8 mouse cellular contexts compared by ENCODE assay signal in genomic region chrX:104199070-104199469, GRCm38 (mm10). TPM values are rescaled to one million over a fixed set of nuclear protein-coding genes. Genes with fewer than 3 reads are reported as not detected.
DNase-seq lines count a peak whose midpoint lies in the region; ATAC-seq and TF ChIP-seq lines count a peak whose summit lies in the region.

No protein-coding gene starts in this region.

- H3K27me3 ChIP-seq in intestine, embryonic 14.5 days (replicated peaks; ENCODE audit: control insufficient read depth, insufficient read depth, low read length) = peaks cover 52% of the 10 kb centered on the region
- H3K27me3 ChIP-seq in intestine, embryonic 16.5 days (replicated peaks; ENCODE audit: control insufficient read depth, insufficient read depth, low read length) = peaks cover 36% of the 10 kb centered on the region
- H3K27me3 ChIP-seq in ES-Bruce4 (ENCODE audit: control insufficient read depth, insufficient read depth, low read length, poor library complexity, severe bottlenecking) = no peaks in the 10 kb centered on the region
- H3K27me3 ChIP-seq in embryonic facial prominence, embryonic 13.5 days = peaks cover 70% of the 10 kb centered on the region
- peaks cover 66% of the 10 kb centered on the region for H3K27me3 ChIP-seq in limb, embryonic 12.5 days

- 49% methylated on average over 5 of the region's 5 CpGs for WGBS in intestine, embryonic 14.5 days
- 51% methylated on average over 5 of the region's 5 CpGs for WGBS in intestine, embryonic 16.5 days
- WGBS in embryonic facial prominence, embryonic 13.5 days = 48% methylated on average over 5 of the region's 5 CpGs
- 50% methylated on average over 5 of the region's 5 CpGs for WGBS in limb, embryonic 12.5 days

- no peak for DNase-seq in intestine, embryonic 14.5 days (ENCODE audit: low spot score)
- DNase-seq in kidney, adult 18-20 months = no peak

- TF ChIP-seq EP300 in ES-Bruce4 (IDR thresholded peaks at IDR 0.05; ENCODE audit: insufficient read depth, low read depth, low read length) = no peak

- no peak overlapping the region for H3K9ac ChIP-seq in intestine, embryonic 14.5 days (ENCODE audit: low read length)
- no peak overlapping the region for H3K9ac ChIP-seq in intestine, embryonic 16.5 days (ENCODE audit: low read depth, low read length)
- H3K9ac ChIP-seq in ES-Bruce4 (ENCODE audit: low read depth, poor library complexity, severe bottlenecking) = peak overlapping the region; percentile 85
- no peak overlapping the region for H3K9ac ChIP-seq in embryonic facial prominence, embryonic 13.5 days
- no peak overlapping the region for H3K9ac ChIP-seq in limb, embryonic 12.5 days (replicated peaks)

- TF ChIP-seq POLR2A in ES-Bruce4 (IDR thresholded peaks at IDR 0.05; ENCODE audit: insufficient read depth, low read length) = no peak

- no peaks in the 10 kb centered on the region for H3K4me1 ChIP-seq in intestine, embryonic 14.5 days (replicated peaks; ENCODE audit: control insufficient read depth, insufficient read depth, low read length)
- H3K4me1 ChIP-seq in intestine, embryonic 16.5 days (ENCODE audit: control insufficient read depth, insufficient read depth, low read length) = no peaks in the 10 kb centered on the region
- peaks cover 2% of the 10 kb centered on the region for H3K4me1 ChIP-seq in ES-Bruce4 (ENCODE audit: control insufficient read depth, insufficient read depth, low read length)
- H3K4me1 ChIP-seq in embryonic facial prominence, embryonic 13.5 days = no peaks in the 10 kb centered on the region
- no peaks in the 10 kb centered on the region for H3K4me1 ChIP-seq in limb, embryonic 12.5 days (replicated peaks)

- TF ChIP-seq CTCF in ES-Bruce4 (IDR thresholded peaks at IDR 0.05; ENCODE audit: low read depth, low read length) = no peak

- no peak for ATAC-seq in intestine, embryonic 14.5 days (replicated peaks; ENCODE audit: low FRiP score, low TSS enrichment, low read depth)
- no peak for ATAC-seq in intestine, embryonic 16.5 days
- ATAC-seq in embryonic facial prominence, embryonic 13.5 days (ENCODE audit: insufficient number of reproducible peaks, insufficient read depth, low FRiP score, low TSS enrichment, low read depth) = no peak
- ATAC-seq in limb, embryonic 12.5 days (ENCODE audit: insufficient number of reproducible peaks, insufficient read depth, low FRiP score, low TSS enrichment, low read depth) = no peak
- ATAC-seq in megakaryocyte-erythroid progenitor cell, adult 5-6 weeks (replicated peaks; ENCODE audit: low FRiP score, low TSS enrichment, poor library complexity, severe bottlenecking) = no peak
- ATAC-seq in activated CD4-positive, CD25-positive, alpha-beta regulatory T cell, adult 4 months = no peak

- H3K9me3 ChIP-seq in intestine, embryonic 14.5 days (ENCODE audit: control insufficient read depth, low read length) = no peaks in the 10 kb centered on the region
- no peaks in the 10 kb centered on the region for H3K9me3 ChIP-seq in intestine, embryonic 16.5 days (ENCODE audit: control insufficient read depth, low read length)
- H3K9me3 ChIP-seq in ES-Bruce4 (replicated peaks; ENCODE audit: control insufficient read depth, insufficient read depth, low read length, poor library complexity, severe bottlenecking) = no peaks in the 10 kb centered on the region
- no peaks in the 10 kb centered on the region for H3K9me3 ChIP-seq in embryonic facial prominence, embryonic 13.5 days
- peaks cover 7% of the 10 kb centered on the region; the same call in 1 of the 2 replicates for H3K9me3 ChIP-seq in limb, embryonic 12.5 days

- no peaks in the 10 kb centered on the region for H3K36me3 ChIP-seq in intestine, embryonic 14.5 days (ENCODE audit: control insufficient read depth, insufficient read depth, low read length)
- no peaks in the 10 kb centered on the region for H3K36me3 ChIP-seq in intestine, embryonic 16.5 days (ENCODE audit: control insufficient read depth, insufficient read depth, low read length)
- no peaks in the 10 kb centered on the region for H3K36me3 ChIP-seq in ES-Bruce4 (ENCODE audit: control insufficient read depth, insufficient read depth, low read length, poor library complexity, severe bottlenecking)
- no peaks in the 10 kb centered on the region for H3K36me3 ChIP-seq in embryonic facial prominence, embryonic 13.5 days
- no peaks in the 10 kb centered on the region for H3K36me3 ChIP-seq in limb, embryonic 12.5 days

- H3K4me3 ChIP-seq in intestine, embryonic 14.5 days (ENCODE audit: low read depth, low read length) = no peak overlapping the region
- H3K4me3 ChIP-seq in intestine, embryonic 16.5 days (ENCODE audit: low read length) = no peak overlapping the region
- no peak overlapping the region for H3K4me3 ChIP-seq in ES-Bruce4 (ENCODE audit: low read depth, low read length)
- H3K4me3 ChIP-seq in embryonic facial prominence, embryonic 13.5 days = peak overlapping the region; percentile 53; the same call in 1 of the 2 replicates
- H3K4me3 ChIP-seq in limb, embryonic 12.5 days (replicated peaks) = peak overlapping the region; percentile 54; the same call in 1 of the 2 replicates

- no peak overlapping the region for H3K27ac ChIP-seq in intestine, embryonic 14.5 days (ENCODE audit: low read depth)
- no peak overlapping the region for H3K27ac ChIP-seq in intestine, embryonic 16.5 days (ENCODE audit: low read length)
- no peak overlapping the region for H3K27ac ChIP-seq in ES-Bruce4 (ENCODE audit: insufficient read depth, low read length)
- H3K27ac ChIP-seq in embryonic facial prominence, embryonic 13.5 days = no peak overlapping the region
- no peak overlapping the region for H3K27ac ChIP-seq in limb, embryonic 12.5 days

- peak overlapping the region; percentile 61; the same call in 1 of the 2 replicates for H3K4me2 ChIP-seq in intestine, embryonic 14.5 days (ENCODE audit: low read length)
- H3K4me2 ChIP-seq in intestine, embryonic 16.5 days (ENCODE audit: low read depth, low read length) = no peak overlapping the region; the same call in 1 of the 2 replicates
- H3K4me2 ChIP-seq in embryonic facial prominence, embryonic 13.5 days = peak overlapping the region; percentile 70
- peak overlapping the region; percentile 73; the same call in 1 of the 2 replicates for H3K4me2 ChIP-seq in limb, embryonic 12.5 days

RNA-seq across cellular contexts. Expression of gene Nexmif, which starts 1.9 kb away (rescaled TPM):
- polyA plus RNA-seq in intestine, embryonic 14.5 days (2014; fragmentation: Nextera tagmentation; extraction: Ambion mirVana) = 0.77 and 0.84 TPM in 2 replicates
- polyA plus RNA-seq in intestine, embryonic 16.5 days (2015; fragmentation: Nextera tagmentation; extraction: Ambion mirVana) = 0.35 and 0.37 TPM in 2 replicates
- polyA plus RNA-seq in ES-Bruce4 (2011; ENCODE audit: insufficient read depth, insufficient read length, low read depth, missing spikeins) = 8.1 and 8.3 TPM in 2 replicates
- polyA plus RNA-seq in embryonic facial prominence, embryonic 13.5 days (2015; fragmentation: Nextera tagmentation; extraction: Ambion mirVana) = 1.7 and 2.6 TPM in 2 replicates
- 2.9 and 3.0 TPM in 2 replicates for polyA plus RNA-seq in limb, embryonic 12.5 days (2016; fragmentation: Nextera tagmentation; extraction: Ambion mirVana)
- not detected in 2 replicates for total RNA-seq in megakaryocyte-erythroid progenitor cell, adult 5-6 weeks (2014; fragmentation: Nextera tagmentation)
- total RNA-seq in megakaryocyte-erythroid progenitor cell, adult 5-6 weeks (2017) = not detected in 2 replicates
- not detected for polyA plus RNA-seq in activated CD4-positive, CD25-positive, alpha-beta regulatory T cell, adult 4 months (2017; shearing (Covaris generic))

Comparison
In these comparisons a context has a peak if more than half of its experiments do, and no peak if none do; other contexts are left out.
1. H3K4me3 ChIP-seq: peak in embryonic facial prominence, embryonic 13.5 days (single experiment) and limb, embryonic 12.5 days (single experiment); none in intestine, embryonic 14.5 days (single experiment), intestine, embryonic 16.5 days (single experiment) and ES-Bruce4 (single experiment).